Mouse (Mus musculus): ENCODE results near the gene Crocc2. TPM values are rescaled to one million over a fixed set of nuclear protein-coding genes. Genes with fewer than 3 reads are reported as not detected.

The Crocc2 gene
- not detected for total RNA-seq (2023)

GRCm38 (mm10) chr1:93168295-93168775, at the start of gene Crocc2:
TSS of gene Crocc2 (plus strand) at chr1:93168725.

GRCm38 (mm10) chr1:93135036-93135526, 33.4 kb upstream of the Crocc2 start, which contains the start of gene Agxt:
TSS of gene Agxt (plus strand) at chr1:93135240.

GRCm38 (mm10) chr1:93160501-93161133, 7.9 kb upstream of the Crocc2 start, which contains the start of gene 2310007B03Rik:
TSS of gene 2310007B03Rik (minus strand) at chr1:93160948.

GRCm38 (mm10) chr1:93235576-93236544, 67.3 kb downstream of the Crocc2 start, which contains the start of gene Sned1:
TSS of gene Sned1 (plus strand) at chr1:93235841.

Other genes with a start within 250 kb of the Crocc2 start
- gene Capn10, start 234.3 kb upstream of the Crocc2 start, total RNA-seq (2023), result 10 to 100 TPM; 15.5 to 18.4 TPM
- gene Gpr35, start 217.9 kb upstream of the Crocc2 start, total RNA-seq (2023), result 10 to 100 TPM; 21.5 to 29.4 TPM
- not detected for gene Aqp12, start 162.4 kb upstream of the Crocc2 start, total RNA-seq (2023)
- under 1 TPM; 0.15 to 0.20 TPM for gene Kif1a, start 66.8 kb upstream of the Crocc2 start, total RNA-seq (2023)
- gene Agxt, start 33.5 kb upstream of the Crocc2 start, total RNA-seq (2023), result not detected
- not detected for gene 2310007B03Rik, start 7.8 kb upstream of the Crocc2 start, total RNA-seq (2023)
- 1 to 10 TPM; 3.6 to 5.4 TPM for gene Sned1, start 67.1 kb downstream of the Crocc2 start, total RNA-seq (2023)
- gene Mterf4, start 137.2 kb downstream of the Crocc2 start, total RNA-seq (2023), result 10 to 100 TPM; 10.2 to 10.9 TPM
- 10 to 100 TPM; 13.4 to 20.1 TPM for gene Ppp1r7, start 174.1 kb downstream of the Crocc2 start, total RNA-seq (2023)
- gene Pask, start 174.8 kb downstream of the Crocc2 start, total RNA-seq (2023), result 10 to 100 TPM; 10.7 to 15.0 TPM
- gene Ano7, start 205.2 kb downstream of the Crocc2 start, total RNA-seq (2023), result not detected

All from neutrophil, adult 83 days (primary cell).